Mouse (Mus musculus): ENCODE data around the gene Angptl8.

GRCm38 (mm10) chr9:21843086-21843485 is 7.8 kb downstream of the Angptl8 start:
- TF ChIP-seq CTCF (IDR thresholded peaks at IDR 0.05; ENCODE audit: control insufficient read depth, insufficient read depth, insufficient replicate concordance, low read depth, low read length) (no peak), POLR2A (IDR thresholded peaks at IDR 0.05; ENCODE audit: control insufficient read depth, low read depth, low read length) (no peak)
